Mouse (Mus musculus): ENCODE data around the gene Alk.

Alk gene

GRCm38 (mm10) chr17:72144946-72145598 lies 459.4 kb downstream of the Alk start:
- DNase-seq (ENCODE audit: low spot score in 2 of 2): no peak

GRCm38 (mm10) chr17:72144461-72144860 lies 460.0 kb downstream of the Alk start:
- no peak for DNase-seq (ENCODE audit: low spot score in 2 of 2)

- no peak for DNase-seq (ENCODE audit: low spot score in 2 of 2)
Measured at GRCm38 (mm10) chr17:72132140-72132911, 472.1 kb downstream of the Alk start.

GRCm38 (mm10) chr17:72121660-72122059 lies 482.8 kb downstream of the Alk start:
- no peak for DNase-seq (ENCODE audit: low spot score in 2 of 2)

- DNase-seq (ENCODE audit: low spot score in 2 of 2): no peak
Measured at GRCm38 (mm10) chr17:72120278-72120677, 484.1 kb downstream of the Alk start.

GRCm38 (mm10) chr17:72118376-72118775 lies 486.1 kb downstream of the Alk start:
- no peak for DNase-seq (ENCODE audit: low spot score in 2 of 2)

GRCm38 (mm10) chr17:72115271-72115944 lies 489.0 kb downstream of the Alk start:
- no peak for DNase-seq (ENCODE audit: low spot score in 2 of 2)

GRCm38 (mm10) chr17:72112004-72112403 lies 492.4 kb downstream of the Alk start:
- DNase-seq (ENCODE audit: low spot score in 2 of 2): no peak

GRCm38 (mm10) chr17:72111528-72111927 lies 492.9 kb downstream of the Alk start:
- DNase-seq (ENCODE audit: low spot score in 2 of 2): no peak

- no peak for DNase-seq (ENCODE audit: low spot score in 2 of 2)
Measured at GRCm38 (mm10) chr17:72087261-72087703, 517.1 kb downstream of the Alk start.

- DNase-seq (ENCODE audit: low spot score in 2 of 2): no peak
Measured at GRCm38 (mm10) chr17:72081396-72081795, 523.0 kb downstream of the Alk start.

GRCm38 (mm10) chr17:72076306-72076921 lies 528.0 kb downstream of the Alk start:
- DNase-seq (ENCODE audit: low spot score in 2 of 2): no peak

- no peak for DNase-seq (ENCODE audit: low spot score in 2 of 2)
Measured at GRCm38 (mm10) chr17:72071871-72072270, 532.6 kb downstream of the Alk start.

- no peak for DNase-seq (ENCODE audit: low spot score in 2 of 2)
Measured at GRCm38 (mm10) chr17:72068176-72068575, 536.3 kb downstream of the Alk start.

- no peak for DNase-seq (ENCODE audit: low spot score in 2 of 2)
Measured at GRCm38 (mm10) chr17:72062978-72063377, 541.4 kb downstream of the Alk start.

GRCm38 (mm10) chr17:72059312-72059711 lies 545.1 kb downstream of the Alk start:
- no peak for DNase-seq (ENCODE audit: low spot score in 2 of 2)

GRCm38 (mm10) chr17:72045671-72046070 lies 558.8 kb downstream of the Alk start:
- no peak for DNase-seq (ENCODE audit: low spot score in 2 of 2)

GRCm38 (mm10) chr17:72043667-72044390 lies 560.6 kb downstream of the Alk start:
- DNase-seq (ENCODE audit: low spot score in 2 of 2): no peak

- peak in 1 of 2 experiments; percentile 21 for DNase-seq (ENCODE audit: low spot score in 2 of 2)
Measured at GRCm38 (mm10) chr17:72043001-72043666, 561.3 kb downstream of the Alk start.

GRCm38 (mm10) chr17:72039176-72039948 lies 565.1 kb downstream of the Alk start:
- no peak for DNase-seq (ENCODE audit: low spot score in 2 of 2)

All from urinary bladder, postnatal 36 days (tissue).